In genomic region chr4:155666903-155667302, GRCm38 (mm10) we compare ENCODE assay signal across 28 mouse cellular contexts. TPM values are rescaled to one million over a fixed set of nuclear protein-coding genes. Genes with fewer than 3 reads are reported as not detected.
DNase-seq lines count a peak whose midpoint lies in the region; ATAC-seq and TF ChIP-seq lines count a peak whose summit lies in the region.
"Had no signal": no experiment of that assay in that cellular context is flagged by ENCODE, and none has a peak within 500 bp of the region (broad histone marks: within the 10 kb centered on the region; RNA-seq: fewer than 3 reads in every experiment).

No protein-coding gene starts in this region.

- H3K27ac ChIP-seq in heart, embryonic 16.5 days (ENCODE audit: low read length), result peak overlapping the region; percentile 37; the same call in 1 of the 2 replicates
- H3K27ac ChIP-seq in lung, embryonic 15.5 days, result 0 out of 2 replicates have a peak overlapping the region, but pooled peaks have one; percentile 3
- H3K27ac ChIP-seq in CH12.LX (ENCODE audit: insufficient read depth, low read depth) (no peak overlapping the region), macrophage (0 out of 2 replicates have a peak overlapping the region, but pooled peaks have one; percentile 2)
- H3K27ac ChIP-seq: heart, embryonic 15.5 days; limb, embryonic 13.5 days; neural tube, embryonic 13.5 days; stomach, postnatal 0 days had no signal

- no peak overlapping the region for H3K4me2 ChIP-seq in heart, embryonic 16.5 days (ENCODE audit: low read depth, low read length)
- H3K4me2 ChIP-seq in lung, embryonic 15.5 days, result no peak overlapping the region
- no peak overlapping the region for H3K4me2 ChIP-seq in CH12.LX (ENCODE audit: insufficient read depth, low read depth, poor library complexity, severe bottlenecking)
- H3K4me2 ChIP-seq: heart, embryonic 15.5 days; limb, embryonic 13.5 days; neural tube, embryonic 13.5 days had no signal

- no peaks in the 10 kb centered on the region for H3K79me2 ChIP-seq in CH12.LX (replicated peaks; ENCODE audit: control insufficient read depth, extremely low read depth, insufficient read depth, poor library complexity, severe bottlenecking)
- peaks cover 8% of the 10 kb centered on the region; the same call in 1 of the 2 replicates for H3K79me2 ChIP-seq in macrophage (ENCODE audit: inconsistent target)

- no peak for DNase-seq in heart, adult 8-10 months (ENCODE audit: low spot score)
- DNase-seq in lung, postnatal 36 days, result no peak
- no peak for DNase-seq in CH12.LX (ENCODE audit: extremely low read depth)
- DNase-seq in adrenal gland, adult 8-10 months, result no peak
- DNase-seq: adrenal gland, adult 2 months; cerebellum, adult 11 months; cerebellum, postnatal 14 days; kidney, postnatal 14 days; layer of hippocampus, adult 9-11 months; right cerebral cortex, postnatal 14 days; thymus, postnatal 4 days had no signal

- H3K36me3 ChIP-seq in heart, embryonic 16.5 days (ENCODE audit: control insufficient read depth, insufficient read depth), result peaks cover 6% of the 10 kb centered on the region
- peaks cover 9% of the 10 kb centered on the region; the same call in 1 of the 2 replicates for H3K36me3 ChIP-seq in lung, embryonic 15.5 days
- H3K36me3 ChIP-seq in CH12.LX (replicated peaks in 1 of 2; ENCODE audit: control insufficient read depth in 1 of 2, insufficient read depth in 1 of 2, low read length in 1 of 2) (peaks cover 27 to 46% of the 10 kb centered on the region in 2 experiments), macrophage (ENCODE audit: inconsistent target) (peaks cover 15% of the 10 kb centered on the region; the same call in 1 of the 2 replicates)
- H3K36me3 ChIP-seq: heart, embryonic 15.5 days had no signal

- dilution Hi-C loops in CH12.LX (cut with MboI; ENCODE audit: extremely low pct_ligation_motif_present, extremely low pct_unique_long_range_greater_than_20kb, low sequenced_read_pairs), result no loop called here

- H3K9me3 ChIP-seq in heart, embryonic 16.5 days (replicated peaks; ENCODE audit: control insufficient read depth, low read length), result no peaks in the 10 kb centered on the region
- H3K9me3 ChIP-seq in lung, embryonic 15.5 days, result no peaks in the 10 kb centered on the region
- H3K9me3 ChIP-seq in CH12.LX (replicated peaks; ENCODE audit: low read length), result no peaks in the 10 kb centered on the region
- H3K9me3 ChIP-seq: heart, embryonic 15.5 days; limb, embryonic 13.5 days; neural tube, embryonic 13.5 days had no signal

- H3K4me3 ChIP-seq in heart, embryonic 16.5 days (ENCODE audit: low read length), result no peak overlapping the region
- H3K4me3 ChIP-seq in lung, embryonic 15.5 days, result no peak overlapping the region
- H3K4me3 ChIP-seq in CH12.LX (replicated peaks in 1 of 3; ENCODE audit: low read depth in 2 of 3, low read length in 2 of 3, poor library complexity in 1 of 3) (peak overlapping the region in 1 of 3 experiments; percentile 21), macrophage (ENCODE audit: inconsistent target) (no peak overlapping the region)
- H3K4me3 ChIP-seq: erythroblast, embryonic 14.5 days; heart, embryonic 15.5 days; limb, embryonic 13.5 days; neural tube, embryonic 13.5 days had no signal

- H3K9ac ChIP-seq in heart, embryonic 16.5 days (ENCODE audit: low read length), result no peak overlapping the region
- no peak overlapping the region for H3K9ac ChIP-seq in lung, embryonic 15.5 days
- H3K9ac ChIP-seq in CH12.LX (ENCODE audit: insufficient read depth, low read depth), result no peak overlapping the region; the same call in 1 of the 2 replicates
- H3K9ac ChIP-seq: heart, embryonic 15.5 days; limb, embryonic 13.5 days; neural tube, embryonic 13.5 days had no signal

- TF ChIP-seq RAD21 in CH12.LX (IDR thresholded peaks at IDR 0.05; ENCODE audit: low read depth, low read length), result no peak

- TF ChIP-seq CTCF in CH12.LX (conservative IDR thresholded peaks at IDR 0.05 in 1 of 2, IDR thresholded peaks at IDR 0.05 in 1 of 2; ENCODE audit: low read depth in 2 of 2, low read length in 2 of 2), result no peak

- no peak for TF ChIP-seq POLR2A in CH12.LX (IDR thresholded peaks at IDR 0.05; ENCODE audit: low read depth, low read length)

- H3K4me1 ChIP-seq in heart, embryonic 16.5 days (ENCODE audit: control insufficient read depth, insufficient read depth, low read length), result peaks cover 10% of the 10 kb centered on the region
- H3K4me1 ChIP-seq in lung, embryonic 15.5 days, result peaks cover 16% of the 10 kb centered on the region
- H3K4me1 ChIP-seq in CH12.LX (ENCODE audit: control insufficient read depth in 1 of 2, insufficient read depth in 2 of 2), result peaks cover 3 to 25% of the 10 kb centered on the region in 2 experiments

- H3K27me3 ChIP-seq in heart, embryonic 16.5 days (ENCODE audit: control insufficient read depth, insufficient read depth, low read length), result no peaks in the 10 kb centered on the region
- no peaks in the 10 kb centered on the region for H3K27me3 ChIP-seq in lung, embryonic 15.5 days
- H3K27me3 ChIP-seq in CH12.LX (replicated peaks), result no peaks in the 10 kb centered on the region
- H3K27me3 ChIP-seq: heart, embryonic 15.5 days; limb, embryonic 13.5 days; neural tube, embryonic 13.5 days had no signal

- TF ChIP-seq EP300 in CH12.LX (IDR thresholded peaks at IDR 0.05; ENCODE audit: low read length), result no peak

- in situ Hi-C loops in CH12.LX (cut with MboI; ENCODE audit: low pct_ligation_motif_present, low pct_unique_long_range_greater_than_20kb, low sequenced_read_pairs), result no loop called here

- ATAC-seq in heart, embryonic 16.5 days (replicated peaks; ENCODE audit: extremely low read depth, insufficient read depth, low FRiP score), result no peak
- ATAC-seq in lung, embryonic 15.5 days (ENCODE audit: borderline replicate concordance, extremely low read depth, low FRiP score, low TSS enrichment), result no peak
- ATAC-seq: forebrain, embryonic 16.5 days; inflammation-experienced regulatory T-cells, adult 6 months had no signal

RNA-seq across cellular contexts. Expression of gene Mib2, which starts 2.1 kb away (rescaled TPM):
- polyA plus RNA-seq in heart, embryonic 16.5 days (2015; fragmentation: Nextera tagmentation; extraction: Ambion mirVana), result 18.2 and 19.6 TPM in 2 replicates
- 10 to 100 TPM; 25.4 to 30.1 (median 27.1) TPM for total RNA-seq in heart, adult 8-10 months (2022)
- polyA plus RNA-seq in lung, embryonic 15.5 days (2015; fragmentation: Nextera tagmentation; extraction: Ambion mirVana), result 27.6 and 29.1 TPM in 2 replicates
- total RNA-seq in CH12.LX (2012; rRNA removed) (24.8 and 66.5 TPM in 2 replicates), CH12.LX (2014; rRNA removed) (17.6 and 19.0 TPM in 2 replicates)
- polyA plus RNA-seq in CH12.LX (2012; ENCODE audit: insufficient read length, low read depth) (23.6 and 25.5 TPM in 2 replicates), macrophage (2018) (9.5 to 29.7 TPM (median 12.3 TPM) in 3 replicates)
- total RNA-seq in macrophage (2018; cell fraction: chromatin; rRNA removed), result 100 to 1,000 TPM in 16 of 26 experiments, 10 to 100 TPM in 10; 23.9 to 249 (median 112) TPM
- total RNA-seq in macrophage (2018; cell fraction: cytosol; rRNA removed), result 10 to 100 TPM; 13.1 to 32.3 (median 20.1) TPM
- 100 to 1,000 TPM in 1 of 26 experiments, 10 to 100 TPM in 25; 16.6 to 112 (median 58.6) TPM for total RNA-seq in macrophage (2018; cell fraction: nucleus; rRNA removed)
- total RNA-seq in adrenal gland, adult 8-10 months (2022), result 10 to 100 TPM; 53.5 to 74.5 (median 61.5) TPM

RNA-seq across cellular contexts. Expression of gene Mmp23, which starts 13.7 kb away (rescaled TPM):
- 56.6 and 63.4 TPM in 2 replicates for polyA plus RNA-seq in heart, embryonic 16.5 days (2015; fragmentation: Nextera tagmentation; extraction: Ambion mirVana)
- 1 to 10 TPM; 6.7 to 9.0 (median 7.4) TPM for total RNA-seq in heart, adult 8-10 months (2022)
- 41.7 and 47.8 TPM in 2 replicates for polyA plus RNA-seq in lung, embryonic 15.5 days (2015; fragmentation: Nextera tagmentation; extraction: Ambion mirVana)
- total RNA-seq in CH12.LX (2012; rRNA removed), result 3.3 and 7.9 TPM in 2 replicates
- total RNA-seq in CH12.LX (2014; rRNA removed), result 0.74 and 1.1 TPM in 2 replicates
- 0.95 and 2.0 TPM in 2 replicates for polyA plus RNA-seq in CH12.LX (2012; ENCODE audit: insufficient read length, low read depth)
- 10 to 100 TPM in 1 of 26 experiments, 1 to 10 TPM in 13, under 1 TPM in 4, not detected in 8; 0.62 to 11.9 (median 1.3) TPM for total RNA-seq in macrophage (2018; cell fraction: chromatin; rRNA removed)
- under 1 TPM in 9 of 26 experiments, not detected in 17; 0.10 to 0.34 (median 0.15) TPM for total RNA-seq in macrophage (2018; cell fraction: cytosol; rRNA removed)
- total RNA-seq in macrophage (2018; cell fraction: nucleus; rRNA removed), result 1 to 10 TPM in 8 of 26 experiments, under 1 TPM in 7, not detected in 11; 0.44 to 2.5 (median 1.1) TPM
- not detected in 3 replicates for polyA plus RNA-seq in macrophage (2018)
- 1 to 10 TPM; 4.8 to 8.4 (median 6.7) TPM for total RNA-seq in adrenal gland, adult 8-10 months (2022)
- polyA plus RNA-seq: erythroblast, embryonic 14.5 days; inflammation-experienced regulatory T-cells, adult 6 months had no signal

RNA-seq across cellular contexts. Expression of gene Gm10563, which starts 21.7 kb away (rescaled TPM):
- not detected in 2 replicates for polyA plus RNA-seq in heart, embryonic 16.5 days (2015; fragmentation: Nextera tagmentation; extraction: Ambion mirVana)
- total RNA-seq in heart, adult 8-10 months (2022), result not detected
- polyA plus RNA-seq in lung, embryonic 15.5 days (2015; fragmentation: Nextera tagmentation; extraction: Ambion mirVana), result not detected in 2 replicates
- total RNA-seq in CH12.LX (2012; rRNA removed) (not detected in 2 replicates), CH12.LX (2014; rRNA removed) (not detected in 2 replicates)
- polyA plus RNA-seq in CH12.LX (2012; ENCODE audit: insufficient read length, low read depth) (not detected in 2 replicates), macrophage (2018) (not detected in 3 replicates)
- not detected for total RNA-seq in macrophage (2018; cell fraction: chromatin; rRNA removed)
- total RNA-seq in macrophage (2018; cell fraction: cytosol; rRNA removed), result not detected
- total RNA-seq in macrophage (2018; cell fraction: nucleus; rRNA removed), result not detected
- not detected for total RNA-seq in adrenal gland, adult 8-10 months (2022)
- total RNA-seq: adrenal gland, adult 2 months; MEL had no signal
- polyA plus RNA-seq: adrenal gland, adult 2 months; brain, embryonic 14.5 days; C2C12; erythroblast, embryonic 14.5 days; forebrain, embryonic 16.5 days; gonadal fat pad, adult 2 months; heart, embryonic 15.5 days; hindbrain, embryonic 11.5 days; limb, embryonic 13.5 days; liver, embryonic 16.5 days; neural tube, embryonic 13.5 days; spleen, adult 2 months; stomach, postnatal 0 days had no signal

RNA-seq across cellular contexts. Expression of gene Fndc10, which starts 27.2 kb away (rescaled TPM):
- polyA plus RNA-seq in heart, embryonic 16.5 days (2015; fragmentation: Nextera tagmentation; extraction: Ambion mirVana), result 1.1 and 1.4 TPM in 2 replicates
- 1 to 10 TPM in 3 of 4 experiments, under 1 TPM in 1; 0.98 to 2.4 (median 1.3) TPM for total RNA-seq in heart, adult 8-10 months (2022)
- 4.3 and 4.9 TPM in 2 replicates for polyA plus RNA-seq in lung, embryonic 15.5 days (2015; fragmentation: Nextera tagmentation; extraction: Ambion mirVana)
- total RNA-seq in CH12.LX (2012; rRNA removed) (2.4 and 3.2 TPM in 2 replicates), CH12.LX (2014; rRNA removed) (0.96 and 1.7 TPM in 2 replicates)
- polyA plus RNA-seq in CH12.LX (2012; ENCODE audit: insufficient read length, low read depth) (1.3 and 1.4 TPM in 2 replicates), macrophage (2018) (1.1 to 1.9 TPM (median 1.4 TPM) in 3 replicates)
- 1 to 10 TPM in 3 of 26 experiments, under 1 TPM in 5, not detected in 18; 0.25 to 2.6 (median 0.71) TPM for total RNA-seq in macrophage (2018; cell fraction: chromatin; rRNA removed)
- total RNA-seq in macrophage (2018; cell fraction: cytosol; rRNA removed), result 1 to 10 TPM in 13 of 26 experiments, under 1 TPM in 13; 0.15 to 2.9 (median 0.80) TPM
- 1 to 10 TPM in 4 of 26 experiments, under 1 TPM in 12, not detected in 10; 0.20 to 5.8 (median 0.64) TPM for total RNA-seq in macrophage (2018; cell fraction: nucleus; rRNA removed)
- 10 to 100 TPM; 67.7 to 72.0 (median 69.9) TPM for total RNA-seq in adrenal gland, adult 8-10 months (2022)

RNA-seq across cellular contexts. Expression of gene Ssu72, which starts 37.7 kb away (rescaled TPM):
- 106 and 111 TPM in 2 replicates for polyA plus RNA-seq in heart, embryonic 16.5 days (2015; fragmentation: Nextera tagmentation; extraction: Ambion mirVana)
- 10 to 100 TPM; 43.2 to 53.5 (median 51.2) TPM for total RNA-seq in heart, adult 8-10 months (2022)
- 147 and 150 TPM in 2 replicates for polyA plus RNA-seq in lung, embryonic 15.5 days (2015; fragmentation: Nextera tagmentation; extraction: Ambion mirVana)
- total RNA-seq in CH12.LX (2012; rRNA removed), result 169 and 172 TPM in 2 replicates
- total RNA-seq in CH12.LX (2014; rRNA removed), result 245 TPM in 2 replicates
- 140 and 160 TPM in 2 replicates for polyA plus RNA-seq in CH12.LX (2012; ENCODE audit: insufficient read length, low read depth)
- 100 to 1,000 TPM in 20 of 26 experiments, 10 to 100 TPM in 6; 52.4 to 177 (median 111) TPM for total RNA-seq in macrophage (2018; cell fraction: chromatin; rRNA removed)
- 100 to 1,000 TPM; 110 to 201 (median 135) TPM for total RNA-seq in macrophage (2018; cell fraction: cytosol; rRNA removed)
- 100 to 1,000 TPM in 14 of 26 experiments, 10 to 100 TPM in 12; 78.9 to 193 (median 101) TPM for total RNA-seq in macrophage (2018; cell fraction: nucleus; rRNA removed)
- polyA plus RNA-seq in macrophage (2018), result 125 to 264 TPM (median 166 TPM) in 3 replicates
- 100 to 1,000 TPM; 106 to 127 (median 114) TPM for total RNA-seq in adrenal gland, adult 8-10 months (2022)

Comparison
In these comparisons a context has a peak if more than half of its experiments do, and no peak if none do; other contexts are left out.
1. RNA of gene Mmp23, which starts 13.7 kb away (polyA plus RNA-seq): 56.6 to 63.4 TPM in heart, embryonic 16.5 days and 41.7 to 47.8 TPM in lung, embryonic 15.5 days; 0.95 to 2.0 TPM in CH12.LX and not detected in macrophage; every median in the first group is over 10 times any median in the second.